Mouse (Mus musculus) gonadal fat pad, adult 2 months (tissue): ENCODE results near the gene Trap1. TPM values are rescaled to one million over a fixed set of nuclear protein-coding genes. Genes with fewer than 3 reads are reported as not detected.

Experiments
- polyA plus RNA-seq: library from polyadenylated mRNA; depleted of rRNA; stranded (reverse); fragments of >200 nt; gene quantifications from 2 replicates; pipeline ENCODE4 v1.2.3, GENCODE M21; 2012; rRNA removed

Gene Trap1
- polyA plus RNA-seq, 1 experiment = 105 TPM

Other genes starting within 250 kb of the Trap1 start
- not detected in 2 replicates for gene Olfr15, start 246.9 kb downstream of the Trap1 start, polyA plus RNA-seq
- gene Zfp174, start 230.6 kb downstream of the Trap1 start, polyA plus RNA-seq = 1.7 and 2.0 TPM in 2 replicates
- 64.2 and 69.8 TPM in 2 replicates for gene Naa60, start 205.5 kb downstream of the Trap1 start, polyA plus RNA-seq
- 2.5 and 3.0 TPM in 2 replicates for gene Zfp597, start 193.3 kb downstream of the Trap1 start, polyA plus RNA-seq
- 0.16 and 0.25 TPM in 2 replicates for gene Gm20695, start 193.2 kb downstream of the Trap1 start, polyA plus RNA-seq
- gene 1700037C18Rik, start 169.1 kb downstream of the Trap1 start, polyA plus RNA-seq = 13.5 and 16.2 TPM in 2 replicates
- gene Cluap1, start 169.0 kb downstream of the Trap1 start, polyA plus RNA-seq = 5.4 and 6.8 TPM in 2 replicates
- 0.86 and 1.6 TPM in 2 replicates for gene Nlrc3, start 101.2 kb downstream of the Trap1 start, polyA plus RNA-seq
- gene Slx4, start 74.1 kb downstream of the Trap1 start, polyA plus RNA-seq = 17.5 and 18.2 TPM in 2 replicates
- 0.27 and 0.38 TPM in 2 replicates for gene Dnase1, start 40.9 kb downstream of the Trap1 start, polyA plus RNA-seq
- gene Crebbp, start 136.2 kb upstream of the Trap1 start, polyA plus RNA-seq = 10.0 and 40.6 TPM in 2 replicates